8 mouse cellular contexts compared by ENCODE assay signal in the genomic region with DNA sequence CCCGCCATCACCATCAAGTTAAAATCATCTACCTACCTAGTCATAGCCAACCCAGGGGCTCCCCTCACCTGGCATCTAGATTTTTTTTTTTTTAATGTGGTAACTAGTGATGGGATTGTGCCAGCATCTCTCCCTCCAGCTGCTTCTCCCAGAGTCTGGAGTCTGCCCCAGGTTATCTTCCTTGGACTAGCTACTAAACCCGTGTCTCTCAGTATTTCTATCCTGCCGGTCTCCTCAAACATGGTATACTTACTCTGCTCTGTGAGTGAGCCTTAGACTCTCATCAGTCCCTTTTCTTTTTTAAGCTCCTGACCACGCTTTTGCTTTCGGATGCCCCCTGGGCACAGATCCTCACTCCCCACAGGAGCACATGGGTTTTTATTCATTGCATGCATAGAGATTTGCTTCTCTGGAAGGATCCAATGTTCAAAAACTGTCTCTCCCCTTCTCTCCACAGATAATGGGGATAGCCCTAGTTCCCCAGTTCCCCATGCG. TPM values are rescaled to one million over a fixed set of nuclear protein-coding genes. Genes with fewer than 3 reads are reported as not detected.
DNase-seq lines count a peak whose midpoint lies in the region; ATAC-seq and TF ChIP-seq lines count a peak whose summit lies in the region.

No protein-coding gene starts in this region.

- ATAC-seq in CD4-positive, CD25-positive, alpha-beta regulatory T cell, adult 4 months: no peak
- no peak for ATAC-seq in limb, embryonic 13.5 days (ENCODE audit: low FRiP score, low read depth)
- ATAC-seq in stomach, embryonic 14.5 days (ENCODE audit: insufficient number of reproducible peaks, insufficient read depth, low FRiP score, low read depth): no peak

- H3K27me3 ChIP-seq in spleen, adult 2 months (ENCODE audit: control insufficient read depth, insufficient read depth, low read length): 0 out of 2 replicates have a peak, but pooled peaks cover 3% of the 10 kb centered on the region
- H3K27me3 ChIP-seq in limb, embryonic 13.5 days: no peaks in the 10 kb centered on the region
- no peaks in the 10 kb centered on the region for H3K27me3 ChIP-seq in stomach, embryonic 14.5 days (ENCODE audit: control insufficient read depth, insufficient read depth, low read length)

- H3K36me3 ChIP-seq in spleen, adult 2 months (ENCODE audit: control insufficient read depth, insufficient read depth, low read length): no peaks in the 10 kb centered on the region
- no peaks in the 10 kb centered on the region for H3K36me3 ChIP-seq in limb, embryonic 13.5 days
- no peaks in the 10 kb centered on the region for H3K36me3 ChIP-seq in stomach, embryonic 14.5 days (ENCODE audit: control insufficient read depth, insufficient read depth, low read length)

- peak overlapping the region; percentile 72 for H3K9ac ChIP-seq in limb, embryonic 13.5 days
- H3K9ac ChIP-seq in stomach, embryonic 14.5 days (replicated peaks; ENCODE audit: low read depth, low read length): peak overlapping the region; percentile 40; the same call in 1 of the 2 replicates

- 61% methylated on average over 6 of the region's 6 CpGs for WGBS in spleen, adult 2 months
- 15% methylated on average over 6 of the region's 6 CpGs for WGBS in limb, embryonic 13.5 days
- 19% methylated on average over 6 of the region's 6 CpGs for WGBS in stomach, embryonic 14.5 days

- no peak for TF ChIP-seq POLR2A in spleen, adult 2 months (IDR thresholded peaks at IDR 0.05; ENCODE audit: low read depth, low read length)

- no peaks in the 10 kb centered on the region for H3K9me3 ChIP-seq in limb, embryonic 13.5 days
- H3K9me3 ChIP-seq in stomach, embryonic 14.5 days (ENCODE audit: control insufficient read depth, low read depth, low read length): no peaks in the 10 kb centered on the region

- peak; percentile 22 for DNase-seq in CD4-positive, CD25-positive, alpha-beta regulatory T cell, adult 2 months (ENCODE audit: low read depth, low spot score)
- no peak for DNase-seq in spleen, adult 2 months (ENCODE audit: low read depth in 1 of 2, low spot score in 2 of 2)
- DNase-seq in spleen, postnatal 36 days (ENCODE audit: low spot score in 2 of 2): no peak
- DNase-seq in gastrocnemius, postnatal 10 days: no peak
- no peak for DNase-seq in adipocyte (ENCODE audit: low spot score)

- H3K4me1 ChIP-seq in spleen, adult 2 months (ENCODE audit: control insufficient read depth, insufficient read depth, insufficient read length): peaks cover 14% of the 10 kb centered on the region
- H3K4me1 ChIP-seq in limb, embryonic 13.5 days: peaks cover 63% of the 10 kb centered on the region
- peaks cover 41% of the 10 kb centered on the region for H3K4me1 ChIP-seq in stomach, embryonic 14.5 days (ENCODE audit: control insufficient read depth, insufficient read depth, low read length)

- H3K4me3 ChIP-seq in spleen, adult 2 months (ENCODE audit: extremely low read depth, insufficient read depth, insufficient read length): no peak overlapping the region; the same call in 1 of the 2 replicates
- peak overlapping the region; percentile 54 for H3K4me3 ChIP-seq in limb, embryonic 13.5 days
- peak overlapping the region; percentile 59; the same call in 1 of the 2 replicates for H3K4me3 ChIP-seq in stomach, embryonic 14.5 days (ENCODE audit: low read depth, low read length)

- peak overlapping the region; percentile 59; the same call in 1 of the 2 replicates for H3K27ac ChIP-seq in spleen, adult 2 months (ENCODE audit: insufficient read depth, low read length)
- H3K27ac ChIP-seq in limb, embryonic 13.5 days: peak overlapping the region; percentile 100
- H3K27ac ChIP-seq in stomach, embryonic 14.5 days (ENCODE audit: low read length): peak overlapping the region; percentile 99

- peak overlapping the region; percentile 99 for H3K4me2 ChIP-seq in limb, embryonic 13.5 days (replicated peaks)
- peak overlapping the region; percentile 99 for H3K4me2 ChIP-seq in stomach, embryonic 14.5 days (replicated peaks; ENCODE audit: low read depth, low read length)

- no peak for TF ChIP-seq CTCF in spleen, adult 2 months (IDR thresholded peaks at IDR 0.05; ENCODE audit: extremely low read depth, insufficient read depth, insufficient read length, insufficient replicate concordance)

RNA-seq across cellular contexts. Expression of gene Acot11, which starts 35.9 kb away (rescaled TPM):
- polyA plus RNA-seq in CD4-positive, CD25-positive, alpha-beta regulatory T cell, adult 4 months (2017; shearing (Covaris generic)): 10 to 100 TPM in 1 of 2 experiments, 1 to 10 TPM in 1; 2.5 to 10.2 TPM
- polyA plus RNA-seq in spleen, adult 2 months (2012; rRNA removed): 5.5 and 7.7 TPM in 2 replicates
- polyA plus RNA-seq in limb, embryonic 13.5 days (2015; fragmentation: Nextera tagmentation; extraction: Ambion mirVana): 5.1 and 5.5 TPM in 2 replicates
- 3.7 and 3.9 TPM in 2 replicates for polyA plus RNA-seq in stomach, embryonic 14.5 days (2014; fragmentation: Nextera tagmentation; extraction: Ambion mirVana)
- total RNA-seq in gastrocnemius, postnatal 10 days (2021): 1 to 10 TPM; 5.3 to 7.4 TPM
